ENCODE assay signal across 18 mouse cellular contexts in genomic region chr4:34234645-34235044, GRCm38 (mm10).
DNase-seq lines count a peak whose midpoint lies in the region; ATAC-seq and TF ChIP-seq lines count a peak whose summit lies in the region.
"Had no signal": no experiment of that assay in that cellular context is flagged by ENCODE, and none has a peak within 500 bp of the region (broad histone marks: within the 10 kb centered on the region; RNA-seq: fewer than 3 reads in every experiment).

No protein-coding gene starts in this region.

- H3K27me3 ChIP-seq in hindbrain, embryonic 12.5 days: no peaks in the 10 kb centered on the region
- no peaks in the 10 kb centered on the region for H3K27me3 ChIP-seq in hindbrain, embryonic 16.5 days (replicated peaks; ENCODE audit: control insufficient read depth, insufficient read depth, low read length)
- H3K27me3 ChIP-seq in kidney, postnatal 0 days (ENCODE audit: insufficient read depth, low read length): no peaks in the 10 kb centered on the region
- H3K27me3 ChIP-seq in neural tube, embryonic 15.5 days (replicated peaks): no peaks in the 10 kb centered on the region
- H3K27me3 ChIP-seq: heart, embryonic 12.5 days; limb, embryonic 13.5 days; midbrain, embryonic 12.5 days had no signal

- peaks cover 9% of the 10 kb centered on the region; the same call in 1 of the 2 replicates for H3K4me1 ChIP-seq in hindbrain, embryonic 12.5 days
- H3K4me1 ChIP-seq in hindbrain, embryonic 16.5 days (ENCODE audit: control insufficient read depth, insufficient read depth, low read depth, low read length): no peaks in the 10 kb centered on the region
- peaks cover 4% of the 10 kb centered on the region; the same call in 1 of the 2 replicates for H3K4me1 ChIP-seq in kidney, postnatal 0 days (replicated peaks; ENCODE audit: insufficient read depth, low read length)
- H3K4me1 ChIP-seq in neural tube, embryonic 15.5 days: peaks cover 5% of the 10 kb centered on the region; the same call in 1 of the 2 replicates
- H3K4me1 ChIP-seq: forebrain, embryonic 12.5 days; heart, embryonic 12.5 days; midbrain, embryonic 12.5 days had no signal

- H3K27ac ChIP-seq in hindbrain, embryonic 12.5 days: peak overlapping the region; percentile 40
- H3K27ac ChIP-seq in hindbrain, embryonic 16.5 days (ENCODE audit: low read depth, low read length): no peak overlapping the region
- H3K27ac ChIP-seq in kidney, postnatal 0 days: no peak overlapping the region
- no peak overlapping the region for H3K27ac ChIP-seq in neural tube, embryonic 15.5 days (replicated peaks)
- H3K27ac ChIP-seq: forebrain, embryonic 12.5 days; limb, embryonic 13.5 days; liver, embryonic 14.5 days; midbrain, embryonic 12.5 days had no signal

- peak; percentile 5 to 23 for DNase-seq in kidney, adult 8-10 months
- peak; percentile 39 for DNase-seq in kidney, postnatal 0 days (ENCODE audit: low spot score)
- no peak for DNase-seq in frontal cortex, postnatal 10 days (ENCODE audit: low spot score in 2 of 2)
- no peak for DNase-seq in right cerebral cortex, adult 2 months (ENCODE audit: low spot score in 2 of 2)
- DNase-seq: cerebellum, adult 8-10 months; gastrocnemius, postnatal 10 days; heart, adult 11 months; heart, postnatal 14 days; right cerebral cortex, postnatal 25 days had no signal

- H3K4me2 ChIP-seq in hindbrain, embryonic 12.5 days (replicated peaks): peak overlapping the region; percentile 6; the same call in 1 of the 2 replicates
- no peak overlapping the region for H3K4me2 ChIP-seq in hindbrain, embryonic 16.5 days (ENCODE audit: low read length)
- H3K4me2 ChIP-seq in kidney, postnatal 0 days (ENCODE audit: low read length): 0 out of 2 replicates have a peak overlapping the region, but pooled peaks have one; percentile 19
- H3K4me2 ChIP-seq in neural tube, embryonic 15.5 days: 0 out of 2 replicates have a peak overlapping the region, but pooled peaks have one; percentile 11
- H3K4me2 ChIP-seq: forebrain, embryonic 12.5 days; heart, embryonic 12.5 days; midbrain, embryonic 12.5 days had no signal

- no peak overlapping the region for H3K9ac ChIP-seq in hindbrain, embryonic 12.5 days
- no peak overlapping the region for H3K9ac ChIP-seq in hindbrain, embryonic 16.5 days (ENCODE audit: low read depth, low read length)
- no peak overlapping the region for H3K9ac ChIP-seq in kidney, postnatal 0 days (ENCODE audit: low read depth, low read length)
- H3K9ac ChIP-seq in neural tube, embryonic 15.5 days (replicated peaks): no peak overlapping the region
- H3K9ac ChIP-seq: forebrain, embryonic 12.5 days; heart, embryonic 12.5 days; limb, embryonic 13.5 days; liver, embryonic 14.5 days; midbrain, embryonic 12.5 days had no signal

- H3K36me3 ChIP-seq in hindbrain, embryonic 12.5 days: no peaks in the 10 kb centered on the region
- H3K36me3 ChIP-seq in hindbrain, embryonic 16.5 days (ENCODE audit: control insufficient read depth, insufficient read depth, low read length): no peaks in the 10 kb centered on the region
- H3K36me3 ChIP-seq in kidney, postnatal 0 days (ENCODE audit: insufficient read depth, low read length): no peaks in the 10 kb centered on the region
- H3K36me3 ChIP-seq in neural tube, embryonic 15.5 days: no peaks in the 10 kb centered on the region
- H3K36me3 ChIP-seq: forebrain, embryonic 12.5 days; heart, embryonic 12.5 days; limb, embryonic 13.5 days; midbrain, embryonic 12.5 days had no signal

- H3K4me3 ChIP-seq in hindbrain, embryonic 12.5 days: no peak overlapping the region
- no peak overlapping the region for H3K4me3 ChIP-seq in hindbrain, embryonic 16.5 days (ENCODE audit: low read length)
- no peak overlapping the region for H3K4me3 ChIP-seq in kidney, postnatal 0 days (replicated peaks; ENCODE audit: low read depth, low read length)
- no peak overlapping the region for H3K4me3 ChIP-seq in neural tube, embryonic 15.5 days (replicated peaks)
- H3K4me3 ChIP-seq: forebrain, embryonic 12.5 days; heart, embryonic 12.5 days; limb, embryonic 13.5 days; midbrain, embryonic 12.5 days had no signal

- 69% methylated on average over 8 of the region's 8 CpGs for WGBS in hindbrain, embryonic 12.5 days
- 63% methylated on average over 8 of the region's 8 CpGs for WGBS in hindbrain, embryonic 16.5 days
- WGBS in kidney, postnatal 0 days: 56% methylated on average over 8 of the region's 8 CpGs
- WGBS in neural tube, embryonic 15.5 days: 52% methylated on average over 8 of the region's 8 CpGs

- H3K9me3 ChIP-seq in hindbrain, embryonic 12.5 days (replicated peaks): no peaks in the 10 kb centered on the region
- H3K9me3 ChIP-seq in hindbrain, embryonic 16.5 days (ENCODE audit: control insufficient read depth, low read length): no peaks in the 10 kb centered on the region
- no peaks in the 10 kb centered on the region for H3K9me3 ChIP-seq in kidney, postnatal 0 days (replicated peaks; ENCODE audit: low read length)
- H3K9me3 ChIP-seq in neural tube, embryonic 15.5 days (replicated peaks): no peaks in the 10 kb centered on the region
- H3K9me3 ChIP-seq: forebrain, embryonic 12.5 days; heart, embryonic 12.5 days; limb, embryonic 13.5 days; midbrain, embryonic 12.5 days had no signal

- no peak for TF ChIP-seq CTCF in kidney, postnatal 0 days (IDR thresholded peaks at IDR 0.05; ENCODE audit: low read depth)

- no peak for ATAC-seq in hindbrain, embryonic 12.5 days (ENCODE audit: low FRiP score)
- ATAC-seq in hindbrain, embryonic 16.5 days: no peak
- ATAC-seq in kidney, postnatal 0 days (replicated peaks; ENCODE audit: low FRiP score, low read depth): no peak
- no peak for ATAC-seq in neural tube, embryonic 15.5 days (ENCODE audit: low FRiP score)
- ATAC-seq: inflammation-experienced regulatory T-cells, adult 6 months had no signal

Comparison
In these comparisons a context has a peak if more than half of its experiments do, and no peak if none do; other contexts are left out.
1. DNase-seq: peak in kidney, adult 8-10 months (2 of 2) and kidney, postnatal 0 days (single experiment); none in frontal cortex, postnatal 10 days (0 of 2) and right cerebral cortex, adult 2 months (0 of 2).